Mouse (Mus musculus): ENCODE data around the gene Nfya.
"Not testable (repeated sequence)": the region's sequence is repeated elsewhere in the genome, so short reads cannot be mapped to it uniquely, and the experiment has no call there.

Nfya gene

DNA sequence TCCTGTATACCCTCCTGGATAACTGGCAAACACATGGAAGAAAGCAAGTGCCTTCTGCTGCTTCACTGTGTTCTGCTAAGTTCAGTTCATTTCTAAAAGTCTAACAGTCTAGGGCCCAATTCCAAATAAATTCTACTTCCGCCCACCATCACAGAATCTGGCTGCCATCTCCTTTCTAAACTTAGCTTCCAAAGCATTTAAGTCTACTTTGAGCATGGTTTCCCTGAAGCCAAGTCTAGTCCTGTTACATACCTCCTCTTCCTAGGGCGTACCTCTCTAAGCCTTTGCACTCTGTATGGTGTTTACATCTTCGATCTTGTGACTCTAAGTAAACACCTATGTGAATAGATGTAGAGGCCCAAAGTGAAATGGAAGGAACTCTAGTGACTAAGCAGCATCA lies 17.1 kb downstream of the Nfya start:
- DNase-seq (ENCODE audit: low spot score in 2 of 2) = peak; percentile 36 to 90

DNA sequence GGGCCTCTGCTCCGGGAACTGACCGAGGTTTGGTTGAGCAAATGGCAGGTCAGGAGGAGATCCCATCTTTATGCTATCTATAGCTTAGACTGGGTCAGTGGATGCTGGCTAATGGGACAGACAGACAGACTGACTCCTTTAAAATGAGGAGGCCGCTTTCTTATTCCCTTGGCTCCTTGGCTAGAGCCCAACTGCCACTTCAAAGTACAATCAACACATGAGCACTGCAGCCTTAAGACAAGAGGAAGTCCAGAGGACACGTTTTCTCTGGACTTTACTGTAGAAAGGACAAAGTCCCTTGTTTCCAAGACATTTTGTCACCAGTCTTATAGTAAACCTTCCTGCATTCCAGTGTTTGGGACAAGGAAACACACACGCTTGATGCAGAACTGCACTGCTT lies 18.3 kb downstream of the Nfya start:
- no peak for DNase-seq (ENCODE audit: low spot score in 2 of 2)

DNA sequence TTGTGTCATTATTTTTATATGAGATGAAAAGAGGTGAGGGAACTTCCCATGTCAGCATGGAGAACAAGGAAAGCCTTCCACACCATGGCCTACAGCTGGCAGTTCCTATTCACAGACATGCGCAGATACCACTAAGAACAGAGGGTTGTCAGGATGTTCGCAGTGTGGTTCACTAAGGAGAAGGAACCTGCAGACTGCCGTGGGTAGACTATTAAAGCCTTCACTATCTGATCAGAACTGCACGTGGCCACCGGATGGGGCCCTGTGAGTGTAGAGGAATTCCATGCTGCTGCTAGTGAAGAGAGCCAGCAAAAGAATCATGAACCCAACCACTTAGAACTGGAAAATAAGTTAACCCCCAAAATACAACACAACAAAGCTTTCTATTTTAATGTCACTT lies 20.3 kb downstream of the Nfya start:
- DNase-seq (ENCODE audit: low spot score in 2 of 2) = no peak

DNA sequence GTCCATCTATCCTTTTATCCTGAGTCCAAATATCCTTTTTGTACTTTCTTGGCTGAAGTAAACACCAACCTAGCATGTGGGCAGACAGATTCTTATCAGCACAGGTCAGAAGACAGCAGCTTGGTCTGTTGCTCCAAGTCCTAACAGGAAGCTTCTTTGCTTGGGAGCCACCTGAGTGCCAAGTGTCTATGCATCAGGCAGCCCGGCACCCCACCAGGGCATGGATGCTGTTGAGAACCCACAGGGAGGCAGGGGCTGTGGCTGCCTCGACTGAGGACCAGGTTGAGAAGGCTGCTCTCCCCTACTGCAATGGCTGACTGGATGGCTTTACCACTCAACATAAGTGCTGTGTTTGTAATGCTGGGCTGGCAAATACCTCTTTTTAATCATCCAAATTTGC lies 21.0 kb downstream of the Nfya start:
- DNase-seq (ENCODE audit: low spot score in 2 of 2) = no peak

DNA sequence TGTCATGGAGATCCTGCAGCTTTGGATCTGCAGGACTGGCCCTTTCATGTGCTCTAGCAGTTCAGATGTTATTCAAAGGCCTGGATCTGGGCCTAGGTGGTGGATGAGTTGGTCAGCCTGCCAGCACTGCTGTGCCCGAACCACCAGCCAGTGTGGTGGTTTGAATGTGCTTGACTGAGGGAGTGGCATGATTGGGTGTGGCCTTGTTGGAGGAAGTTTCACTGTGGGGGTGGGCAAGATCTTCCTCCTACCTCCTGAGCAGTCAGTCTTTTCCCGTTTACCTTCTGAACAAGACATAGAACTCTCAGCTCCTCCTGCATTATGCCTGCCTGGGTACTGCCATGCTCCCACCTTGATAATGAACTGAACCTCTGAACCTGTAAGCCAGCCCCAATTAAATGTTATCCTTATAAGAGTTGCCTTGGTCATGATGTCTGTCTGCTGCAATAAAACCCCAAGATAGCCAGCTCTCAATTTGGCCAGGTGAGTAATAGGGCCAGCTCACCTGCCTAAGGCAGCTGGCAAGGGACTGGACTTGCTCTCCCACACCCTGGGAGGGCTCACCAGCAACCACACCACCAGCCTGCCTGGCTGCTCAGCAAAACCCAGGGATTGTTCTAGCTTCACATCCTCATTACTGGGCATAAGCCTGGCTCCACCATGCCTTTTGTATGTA lies 23.8 kb downstream of the Nfya start:
- DNase-seq (ENCODE audit: low spot score in 2 of 2) = no peak

DNA sequence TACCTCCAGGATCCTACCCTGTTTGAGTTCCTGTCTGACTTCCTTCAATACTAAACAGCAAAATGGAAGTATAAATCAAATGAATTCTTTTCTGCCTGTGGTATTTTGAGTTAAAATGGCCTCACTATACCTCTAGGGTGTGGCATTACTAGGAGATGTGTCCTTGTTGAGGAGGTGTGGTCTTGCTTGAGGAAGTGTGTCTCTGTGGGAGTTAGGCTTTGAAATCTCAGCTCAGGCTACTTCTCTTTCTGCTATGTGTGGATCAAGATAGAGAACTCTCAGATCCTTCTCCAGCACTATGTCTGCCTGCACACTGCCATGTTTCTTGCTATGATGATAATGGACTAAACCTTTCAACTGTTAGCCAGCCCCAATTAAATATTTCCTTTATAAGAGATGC lies 30.7 kb downstream of the Nfya start:
- DNase-seq (ENCODE audit: low spot score in 2 of 2) = no peak

DNA sequence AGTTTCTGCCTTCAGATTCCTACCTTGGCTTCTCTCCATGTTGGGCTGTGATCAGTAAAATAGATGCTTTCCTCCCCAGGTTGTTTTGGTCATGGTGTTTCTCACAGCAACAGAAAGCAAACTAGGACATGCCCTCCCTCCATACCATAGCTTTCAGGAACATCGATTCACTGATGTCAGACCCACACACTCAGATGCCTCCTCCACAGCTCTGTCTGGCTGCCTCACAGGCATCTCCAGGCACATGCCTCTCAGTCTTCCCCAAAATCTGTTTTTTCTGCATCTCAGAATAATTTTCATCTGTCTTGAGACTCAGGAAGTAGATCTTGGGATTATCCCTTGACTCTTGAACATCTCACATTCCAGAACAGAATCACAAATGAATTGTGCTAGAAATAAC lies 33.6 kb downstream of the Nfya start:
- DNase-seq (ENCODE audit: low spot score in 2 of 2) = peak in 1 of 2 experiments; percentile 53

DNA sequence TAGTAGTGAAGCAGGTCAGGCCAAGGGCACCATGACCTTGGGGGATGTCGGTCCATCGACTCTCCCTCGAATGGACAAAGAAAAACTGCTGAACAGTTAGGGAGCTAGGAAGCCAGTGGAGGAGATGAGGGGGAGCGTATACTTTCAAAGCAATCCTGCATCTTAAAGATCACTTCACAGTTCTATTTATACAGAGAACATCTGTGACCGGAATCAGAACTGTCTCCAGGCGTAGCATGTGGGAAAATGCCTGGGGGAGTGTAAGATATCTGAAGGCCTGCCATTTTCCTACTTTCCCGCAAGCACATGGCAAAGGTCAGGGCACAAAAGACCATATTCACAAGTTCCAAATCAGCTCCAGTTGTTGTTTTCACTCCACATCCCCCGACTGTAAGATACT lies 36.7 kb downstream of the Nfya start:
- DNase-seq (ENCODE audit: low spot score in 2 of 2) = peak; percentile 43 to 73

DNA sequence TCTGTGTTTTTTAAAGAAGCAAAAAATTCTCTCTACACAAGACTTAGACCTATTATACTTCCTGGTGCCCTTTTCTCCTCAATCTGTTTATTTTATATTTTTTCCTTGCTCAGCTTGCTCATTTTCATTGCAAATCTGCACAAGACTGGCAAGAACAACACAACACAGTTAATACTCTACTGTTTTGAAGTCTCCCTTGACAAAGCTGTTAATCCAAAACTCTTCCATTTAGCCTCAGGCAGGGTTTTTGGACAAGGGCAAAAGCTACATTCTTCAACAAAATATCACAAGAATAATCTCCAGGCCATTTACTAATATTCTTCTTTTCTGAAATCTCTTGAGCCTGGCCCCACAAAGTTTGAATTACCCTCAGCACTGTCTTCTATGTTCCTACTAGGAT lies 38.1 kb downstream of the Nfya start:
- no peak for DNase-seq (ENCODE audit: low spot score in 2 of 2)

DNA sequence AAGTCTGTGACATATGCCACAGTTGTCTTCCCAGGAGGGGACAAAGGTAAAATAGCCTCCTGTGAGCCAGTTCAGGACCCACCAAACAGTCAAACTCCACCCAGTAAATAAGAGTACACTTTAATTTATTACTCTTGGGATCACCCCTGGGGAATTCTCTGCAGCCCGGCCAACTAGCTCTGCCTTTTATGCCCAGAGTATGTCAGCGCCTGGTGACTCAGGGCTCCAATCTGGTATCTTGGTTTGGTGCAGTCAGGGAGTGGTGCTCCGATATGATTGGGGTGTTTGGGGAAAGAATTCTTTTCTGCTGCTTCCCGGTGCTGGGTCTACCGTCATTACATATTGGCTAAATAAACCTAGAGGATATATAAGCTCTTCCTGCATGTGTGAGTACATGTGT lies 42.9 kb downstream of the Nfya start:
- no peak for DNase-seq (ENCODE audit: low spot score in 2 of 2)

DNA sequence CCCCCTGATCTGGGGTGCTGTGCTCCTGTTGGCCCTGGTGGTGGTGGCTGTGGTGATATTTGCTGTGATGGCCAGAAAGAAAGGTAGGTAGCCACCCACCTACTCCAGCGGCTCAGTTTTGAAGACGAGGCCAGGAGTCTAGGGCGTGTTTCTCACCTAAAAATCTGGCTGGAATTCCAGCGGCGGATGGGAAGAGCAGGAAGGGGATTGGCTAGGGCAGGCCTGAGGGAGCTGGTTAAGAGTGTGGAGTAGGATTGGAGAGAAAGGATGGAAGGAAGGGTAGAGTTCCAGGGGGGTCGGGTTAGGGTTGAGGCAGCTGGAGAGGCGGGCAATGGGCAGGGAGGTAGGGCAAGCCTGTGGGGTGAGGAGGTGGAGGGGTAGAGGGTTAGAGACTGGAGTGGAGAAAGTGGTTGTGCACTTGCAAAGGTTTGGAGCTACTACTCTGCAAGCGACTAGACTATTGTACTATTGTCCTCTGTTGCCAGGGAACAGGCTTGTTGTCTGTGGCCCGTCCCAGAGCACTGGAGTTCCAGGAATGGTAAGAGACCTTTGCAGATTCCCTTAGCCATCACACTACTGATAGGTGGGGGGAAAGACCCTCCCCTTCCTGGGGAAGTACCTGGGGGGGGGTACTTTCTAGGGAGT lies 44.1 kb downstream of the Nfya start:
- DNase-seq (ENCODE audit: low spot score in 2 of 2) = no peak

DNA sequence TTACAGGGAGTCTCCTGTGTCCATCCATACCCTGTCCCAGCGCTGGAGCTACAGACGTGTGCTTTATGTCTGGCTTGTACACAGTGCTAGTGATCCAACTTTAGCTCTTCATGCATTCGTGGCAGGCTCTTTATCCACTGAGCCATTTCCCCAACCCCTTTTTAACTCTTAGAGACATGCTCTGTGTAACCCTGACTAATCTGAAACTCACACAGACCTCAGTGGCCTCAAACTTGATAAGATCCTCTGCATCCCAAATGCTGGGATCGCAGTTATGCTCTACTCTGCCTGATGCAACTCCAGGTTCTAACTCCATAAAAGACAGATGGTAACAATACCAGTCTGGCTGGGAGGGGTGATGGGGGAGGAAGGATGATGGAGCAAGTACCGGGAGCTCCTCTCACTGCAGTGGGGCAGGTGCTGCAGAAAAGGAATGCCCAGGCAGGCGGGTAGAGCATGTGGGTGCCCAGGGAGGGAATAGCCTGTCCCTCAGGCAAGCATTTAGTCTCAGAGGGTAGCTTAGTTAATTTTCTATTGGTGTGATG lies 46.2 kb downstream of the Nfya start:
- DNase-seq (ENCODE audit: low spot score in 2 of 2) = no peak

DNA sequence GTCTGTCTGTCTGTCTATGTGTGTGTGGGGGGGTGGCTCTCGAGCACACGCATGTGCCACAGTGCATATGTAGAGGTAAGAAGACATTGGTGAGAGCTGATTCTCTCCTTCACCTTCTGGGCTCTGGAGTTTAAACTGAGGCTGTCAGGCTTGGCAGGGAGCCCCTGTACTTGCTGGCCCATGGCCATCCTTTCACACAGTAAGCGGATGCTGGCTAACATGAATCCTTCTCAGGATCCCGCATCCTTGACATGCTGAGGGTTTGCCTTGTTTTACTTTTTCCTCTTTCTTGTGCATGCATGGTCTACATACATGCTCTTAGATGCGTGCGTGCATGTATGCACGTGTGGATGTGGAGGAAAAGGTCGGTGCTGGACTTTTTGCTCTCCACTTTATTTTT lies 46.7 kb downstream of the Nfya start:
- DNase-seq (ENCODE audit: low spot score in 2 of 2) = peak; percentile 47 to 65

DNA sequence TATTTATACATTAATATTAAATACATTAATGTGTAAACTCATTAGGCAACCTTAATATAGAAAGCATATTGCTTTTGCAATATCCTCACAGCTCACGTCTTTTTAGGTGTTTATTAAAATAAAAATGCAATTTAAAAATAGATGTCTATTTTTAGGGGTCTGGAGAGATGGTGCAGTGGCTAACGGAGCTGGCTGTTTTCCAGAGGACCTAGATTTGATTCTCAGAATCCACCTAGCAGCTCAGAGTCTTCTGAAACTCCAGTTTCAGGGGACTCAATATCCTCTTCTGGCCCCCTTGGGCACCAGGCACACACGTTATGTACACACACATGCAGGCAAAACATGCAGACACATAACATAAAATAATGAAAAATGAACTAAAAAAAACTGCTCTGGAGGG lies 47.4 kb downstream of the Nfya start:
- no peak for DNase-seq (ENCODE audit: low spot score in 2 of 2)

DNA sequence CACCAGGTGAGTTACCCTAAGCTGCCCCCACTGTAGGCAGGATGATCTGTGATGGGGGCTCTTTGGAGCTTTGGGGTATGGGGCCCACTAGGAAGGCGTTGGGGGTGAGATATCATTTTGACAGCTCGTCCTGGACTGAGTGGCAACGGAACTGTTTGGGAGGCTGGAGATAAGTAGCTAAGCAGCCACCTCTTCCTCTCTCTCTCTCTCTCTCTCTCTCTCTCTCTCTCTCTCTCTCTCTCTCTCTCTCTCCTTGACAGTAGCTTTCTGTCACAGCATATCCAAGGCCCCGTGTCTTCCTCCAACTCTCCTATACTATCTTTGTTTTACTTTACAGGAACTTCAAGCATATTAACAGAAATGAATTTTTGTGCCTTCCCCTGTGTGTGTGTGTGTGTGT lies 49.2 kb downstream of the Nfya start:
- no peak for DNase-seq (ENCODE audit: low spot score in 2 of 2)

DNA sequence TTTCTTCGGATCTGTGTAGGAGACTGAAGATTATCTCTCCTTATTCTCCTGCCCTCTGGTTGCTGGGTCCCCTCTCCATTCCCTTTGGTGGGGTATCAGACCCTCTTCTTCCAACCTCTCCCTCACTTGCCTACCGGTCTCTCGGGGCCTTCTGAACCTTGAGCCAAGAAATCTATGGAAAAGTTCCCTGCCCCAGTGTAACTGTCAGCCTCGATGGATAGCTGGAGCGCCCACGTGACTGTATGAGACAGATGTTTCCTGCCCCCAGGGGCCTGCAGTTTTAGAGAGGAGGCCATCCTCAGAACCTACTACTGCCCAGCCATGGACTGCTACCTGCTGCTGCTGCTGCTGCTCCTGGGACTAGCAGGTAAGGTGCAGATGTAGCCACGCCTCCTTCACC lies 50.1 kb downstream of the Nfya start, which contains the start of gene Treml1:
Gene Treml1 (plus strand): TSS at position 301 of the 400 bp plus-strand sequence.
- DNase-seq (ENCODE audit: low spot score in 2 of 2) = no peak

DNA sequence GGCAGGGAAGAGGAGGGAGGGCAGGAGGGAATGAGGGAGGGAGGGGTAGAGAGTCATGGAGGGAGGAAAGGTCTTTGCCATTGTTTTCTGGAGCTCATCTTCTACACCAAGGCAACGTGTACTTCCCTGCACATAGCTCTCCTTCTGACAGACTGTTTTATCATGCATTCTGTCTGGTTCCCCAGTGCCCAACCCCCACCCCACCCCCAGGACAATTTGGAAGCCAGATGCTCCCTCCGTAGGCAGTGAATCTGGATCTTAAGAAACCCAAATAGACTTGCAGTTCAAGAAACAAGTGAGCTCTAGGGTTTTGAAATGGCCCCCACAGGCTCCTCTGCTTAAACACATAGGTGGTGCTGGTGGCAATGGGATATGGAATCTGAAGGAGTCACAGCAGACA lies 51.8 kb downstream of the Nfya start:
- no peak for DNase-seq (ENCODE audit: low spot score in 2 of 2)

DNA sequence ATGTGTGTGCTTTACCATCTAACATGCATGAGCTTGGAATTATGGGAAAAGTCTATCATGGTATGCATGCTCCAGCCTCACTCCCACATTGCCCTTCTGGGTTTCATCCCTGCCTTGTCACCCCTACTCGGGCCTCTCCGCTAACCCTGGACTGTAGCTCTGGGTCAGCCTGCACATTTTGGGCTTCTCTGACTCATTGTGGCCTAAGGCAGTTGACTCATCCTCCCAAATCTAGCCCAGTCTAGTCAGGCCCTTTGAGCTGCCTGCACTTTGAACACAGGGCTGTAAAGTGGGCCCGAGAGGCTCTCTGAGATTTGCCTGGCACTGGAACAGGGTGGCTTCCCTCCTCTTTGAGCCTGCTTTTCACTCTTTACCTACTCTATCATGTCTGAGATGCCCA lies 53.9 kb downstream of the Nfya start:
- DNase-seq (ENCODE audit: low spot score in 2 of 2) = no peak

DNA sequence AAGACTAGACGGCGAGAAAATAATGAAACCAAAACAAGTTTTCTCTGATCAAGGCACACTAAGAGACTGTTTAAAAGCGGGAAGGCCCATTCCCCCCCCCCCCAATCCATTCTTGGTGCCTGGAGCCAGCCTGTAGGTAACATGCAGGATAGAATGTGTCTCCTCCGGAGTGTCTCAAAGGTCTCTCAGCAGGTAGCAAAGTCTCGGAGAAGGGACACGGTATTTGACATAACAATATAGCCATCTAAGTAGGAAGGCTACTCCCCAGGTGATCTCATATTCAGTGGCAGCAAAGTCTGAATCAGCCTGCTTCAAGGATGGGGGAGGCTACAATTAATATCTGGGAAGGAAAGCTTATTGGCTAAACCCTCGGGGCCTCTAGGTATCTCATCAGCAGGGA lies 56.7 kb downstream of the Nfya start:
- not testable (repeated sequence) for DNase-seq (ENCODE audit: low spot score in 2 of 2)

DNA sequence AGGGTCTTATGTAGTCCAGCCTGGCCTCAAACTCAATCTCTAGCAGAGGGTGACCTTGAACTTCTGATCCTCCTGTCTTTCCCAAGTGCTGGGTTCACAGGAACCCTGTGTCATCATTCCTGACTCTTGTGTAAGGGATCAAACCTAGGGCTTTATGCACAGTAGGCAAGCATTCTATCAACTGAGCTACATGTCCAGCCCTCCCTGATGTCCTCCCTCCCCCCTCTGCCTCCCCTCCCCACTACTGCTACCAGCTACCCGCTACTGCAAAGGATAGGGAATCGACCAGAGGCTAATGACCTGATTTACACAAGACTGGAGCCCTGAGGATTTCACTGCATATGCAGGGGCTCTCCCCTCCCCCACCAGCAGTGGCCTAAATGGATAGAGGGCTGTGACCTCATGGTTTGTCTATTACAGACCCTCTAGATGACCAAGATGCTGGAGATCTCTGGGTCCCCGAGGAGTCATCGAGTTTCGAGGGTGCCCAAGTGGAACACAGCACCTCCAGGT lies 59.0 kb downstream of the Nfya start:
- DNase-seq (ENCODE audit: low spot score in 2 of 2) = no peak

DNA sequence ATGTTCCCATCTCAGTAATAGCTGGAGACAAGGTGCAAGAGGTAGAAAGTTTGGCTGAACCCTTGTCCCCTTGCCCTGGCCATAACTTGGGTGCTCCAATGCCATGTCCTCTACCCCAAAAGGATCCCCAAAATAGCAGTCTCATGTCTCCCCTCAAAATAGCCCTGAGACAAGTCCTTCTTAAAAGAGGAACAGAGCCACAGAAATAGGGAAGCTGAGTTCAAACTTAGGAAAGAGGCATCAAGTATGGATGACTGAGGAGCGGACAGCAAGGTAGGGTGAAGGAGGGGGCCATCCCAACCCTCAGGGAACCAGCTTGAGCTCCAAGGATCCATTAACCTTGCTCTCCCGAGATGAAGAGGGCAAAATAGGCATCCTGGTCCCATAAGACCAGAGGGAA lies 62.4 kb downstream of the Nfya start:
- no peak for DNase-seq (ENCODE audit: low spot score in 2 of 2)

DNA sequence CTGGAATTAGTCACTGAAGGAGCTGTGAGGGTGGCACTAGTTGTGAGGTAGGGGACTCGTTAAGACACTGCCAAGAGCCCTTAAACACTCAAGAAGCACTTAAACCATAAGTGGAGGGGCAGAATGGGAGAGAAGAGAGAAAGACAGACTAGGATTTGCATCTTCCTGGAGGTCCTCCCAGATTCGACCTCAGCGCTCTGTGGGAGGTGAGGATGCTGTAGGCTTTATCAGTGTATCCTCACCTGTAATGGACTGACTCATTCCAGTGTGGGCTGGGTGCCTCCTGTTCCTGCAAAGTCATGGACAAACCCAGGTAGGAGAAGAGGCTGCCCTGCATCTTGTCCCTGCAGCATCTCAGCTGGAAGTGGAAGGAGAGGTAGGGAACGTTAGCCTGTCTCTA lies 62.9 kb downstream of the Nfya start:
- DNase-seq (ENCODE audit: low spot score in 2 of 2) = no peak

DNA sequence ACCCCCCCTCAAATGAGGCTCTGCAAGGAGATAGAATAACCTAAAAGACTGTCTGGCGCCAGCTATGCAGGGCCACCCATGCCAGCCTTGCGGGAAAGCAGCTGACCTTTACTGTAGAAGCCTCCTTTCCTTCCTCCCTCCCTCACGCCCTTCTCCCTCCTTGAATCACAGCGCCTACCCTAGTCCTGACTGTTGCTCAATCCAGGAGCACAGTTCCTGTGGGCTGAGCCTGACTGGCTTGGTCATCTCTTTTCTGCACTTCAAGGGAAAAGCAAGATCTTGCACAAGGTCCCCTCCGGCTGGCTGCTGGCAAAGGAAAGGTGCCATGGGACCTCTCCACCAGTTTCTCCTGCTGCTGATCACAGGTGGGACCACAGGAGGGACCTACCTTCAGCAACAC lies 63.5 kb downstream of the Nfya start, which contains the start of gene Trem2:
Gene Trem2 (plus strand): TSS at position 171 of the 400 bp plus-strand sequence.
- DNase-seq (ENCODE audit: low spot score in 2 of 2) = no peak

Data from frontal cortex, postnatal 36 days (tissue).